Mouse (Mus musculus) hindbrain, postnatal 0 days (tissue): ENCODE data around the gene Cnr2. TPM values are rescaled to one million over a fixed set of nuclear protein-coding genes. Genes with fewer than 3 reads are reported as not detected.

Experiments
- ATAC-seq: fragments of 200-750 bp; cut with Nextera tagmentation; 2 replicates; pipeline ENCODE4 v1.8.0; 2017; ENCODE audit warnings: mild to moderate bottlenecking, moderate TSS enrichment, moderate library complexity
- DNase-seq: peaks from one replicate; pipeline ENCODE4 v3.0.0-alpha.2; 2015; ENCODE audit warnings: low spot score
- H3K27ac ChIP-seq: fragments of 300-500 bp; sonication (generic); 2 replicates; pipeline ENCODE4 v1.5.1; 2014; ENCODE audit warnings: mild to moderate bottlenecking
- H3K27me3 ChIP-seq: fragments of 300-500 bp; sonication (generic); 2 replicates; pipeline ENCODE4 v1.6.1; 2014; ENCODE audit warnings: low read length, mixed read lengths; ENCODE audit not compliant: insufficient read depth
- H3K36me3 ChIP-seq: fragments of 300-500 bp; sonication (generic); 2 replicates; pipeline ENCODE4 v1.6.1; 2014; ENCODE audit warnings: low read length, mixed read lengths; ENCODE audit not compliant: insufficient read depth
- H3K4me1 ChIP-seq: fragments of 300-500 bp; sonication (generic); 2 replicates; pipeline ENCODE4 v1.6.1; 2014; ENCODE audit warnings: antibody characterized with exemption, low read length, mixed read lengths; ENCODE audit not compliant: insufficient read depth
- H3K4me2 ChIP-seq: fragments of 300-500 bp; sonication (generic); 2 replicates; pipeline ENCODE4 v1.6.1; 2014; ENCODE audit warnings: low read depth, mild to moderate bottlenecking, low read length, moderate library complexity, mixed read lengths
- H3K4me3 ChIP-seq: fragments of 300-500 bp; sonication (generic); 2 replicates; pipeline ENCODE4 v1.5.1; 2014; ENCODE audit warnings: low read length
- H3K9ac ChIP-seq: fragments of 300-500 bp; sonication (generic); replicated peaks from 2 replicates; pipeline ENCODE4 v1.6.1; 2014; ENCODE audit warnings: mild to moderate bottlenecking, low read length, moderate library complexity, mixed read lengths
- H3K9me3 ChIP-seq: fragments of 300-500 bp; sonication (generic); 2 replicates; pipeline ENCODE4 v1.6.1; 2016; ENCODE audit warnings: low read length, mixed read lengths
- CTCF ChIP-seq: IDR thresholded peaks from 2 replicates; pipeline ENCODE4 v1.5.1; 2016; ENCODE audit warnings: antibody characterized with exemption, control low read depth, low read depth
- WGBS: fragments of 180-500 bp; shearing (Covaris S2); extraction: QIAGEN DNeasy Blood & Tissue Kit; methylation state at CpG from one replicate; pipeline ENCODE4 v1.1.7; 2014; 5-methylcytosine and 5-hydroxymethylcytosine counted together
- polyA plus RNA-seq: library from polyadenylated mRNA; unstranded; fragments of >200 nt; fragmentation: Nextera tagmentation; extraction: Ambion mirVana; gene quantifications from 2 replicates; pipeline ENCODE4 v1.2.1, GENCODE M21; 2015
- total RNA-seq: library from RNA; depleted of rRNA; stranded (reverse); fragments of >200 nt; gene quantifications from 2 replicates; pipeline ENCODE4 v1.2.3, GENCODE M21; 2014; rRNA removed

Cnr2 gene
- total and polyA plus RNA-seq, 2 experiments from 2014 or later: 0.04 to 0.58 TPM

- Histone ChIP-seq H3K27me3 (no peaks in the 10 kb centered on the region), H3K36me3 (peaks cover 44% of the 10 kb centered on the region), H3K4me1 (peaks cover 11% of the 10 kb centered on the region), H3K4me3 (no peak overlapping the region), H3K27ac (no peak overlapping the region), H3K4me2 (no peak overlapping the region), H3K9ac (no peak overlapping the region), H3K9me3 (no peaks in the 10 kb centered on the region)
- ATAC-seq (no peak), DNase-seq (no peak)
- TF ChIP-seq CTCF: no peak
- WGBS: 86% methylated on average over 18 of the region's 18 CpGs
Observed at GRCm38 (mm10) chr4:135967086-135967760, 72.0 kb downstream of the Cnr2 start.

- Histone ChIP-seq H3K27ac (no peak overlapping the region), H3K9ac (no peak overlapping the region), H3K4me2 (no peak overlapping the region), H3K4me3 (no peak overlapping the region), H3K36me3 (peaks cover 43% of the 10 kb centered on the region), H3K9me3 (no peaks in the 10 kb centered on the region), H3K4me1 (peaks cover 14% of the 10 kb centered on the region), H3K27me3 (no peaks in the 10 kb centered on the region)
- 73% methylated on average over 19 of the region's 19 CpGs for WGBS
- no peak for DNase-seq
- no peak for ATAC-seq
- TF ChIP-seq CTCF: no peak
Observed at GRCm38 (mm10) chr4:135968271-135968869, 73.2 kb downstream of the Cnr2 start.

GRCm38 (mm10) chr4:135969070-135969750, 74.0 kb downstream of the Cnr2 start:
- no peak for TF ChIP-seq CTCF
- WGBS: 79% methylated on average over 13 of the region's 13 CpGs
- Histone ChIP-seq H3K27ac (no peak overlapping the region), H3K9ac (no peak overlapping the region), H3K4me2 (no peak overlapping the region), H3K4me3 (no peak overlapping the region), H3K4me1 (peaks cover 14% of the 10 kb centered on the region), H3K9me3 (no peaks in the 10 kb centered on the region), H3K36me3 (peaks cover 43% of the 10 kb centered on the region), H3K27me3 (no peaks in the 10 kb centered on the region)
- no peak for ATAC-seq
- DNase-seq: no peak

Other genes starting within 250 kb of the Cnr2 start
- 0.22 and 0.58 TPM in 2 replicates for gene Ifnlr1, start 209.1 kb upstream of the Cnr2 start, total RNA-seq
- gene Ifnlr1, start 209.1 kb upstream of the Cnr2 start, polyA plus RNA-seq: 0.11 and 0.23 TPM in 2 replicates
- 0.84 TPM in 1 of 2 replicates, not detected in the other for gene Il22ra1, start 167.2 kb upstream of the Cnr2 start, total RNA-seq
- not detected in 2 replicates for gene Il22ra1, start 167.2 kb upstream of the Cnr2 start, polyA plus RNA-seq
- gene Myom3, start 135.7 kb upstream of the Cnr2 start, total RNA-seq: 0.58 and 2.0 TPM in 2 replicates
- gene Myom3, start 135.7 kb upstream of the Cnr2 start, polyA plus RNA-seq: 1.4 and 1.6 TPM in 2 replicates
- gene Srsf10, start 39.6 kb upstream of the Cnr2 start, total RNA-seq: 52.8 and 61.0 TPM in 2 replicates
- gene Srsf10, start 39.6 kb upstream of the Cnr2 start, polyA plus RNA-seq: 147 and 155 TPM in 2 replicates
- gene Pnrc2, start 21.5 kb upstream of the Cnr2 start, total RNA-seq: 54.9 and 55.0 TPM in 2 replicates
- gene Pnrc2, start 21.5 kb upstream of the Cnr2 start, polyA plus RNA-seq: 81.7 and 90.4 TPM in 2 replicates
- gene Fuca1, start 25.3 kb downstream of the Cnr2 start, total RNA-seq: 42.5 and 43.6 TPM in 2 replicates
- gene Fuca1, start 25.3 kb downstream of the Cnr2 start, polyA plus RNA-seq: 92.8 and 97.3 TPM in 2 replicates
- 27.0 and 38.6 TPM in 2 replicates for gene Hmgcl, start 51.1 kb downstream of the Cnr2 start, total RNA-seq
- gene Hmgcl, start 51.1 kb downstream of the Cnr2 start, polyA plus RNA-seq: 55.0 and 60.0 TPM in 2 replicates
- gene Gale, start 68.3 kb downstream of the Cnr2 start, total RNA-seq: 36.2 and 41.2 TPM in 2 replicates
- 39.8 and 40.2 TPM in 2 replicates for gene Gale, start 68.3 kb downstream of the Cnr2 start, polyA plus RNA-seq
- gene Lypla2, start 77.2 kb downstream of the Cnr2 start, total RNA-seq: 135 and 172 TPM in 2 replicates
- gene Lypla2, start 77.2 kb downstream of the Cnr2 start, polyA plus RNA-seq: 183 and 186 TPM in 2 replicates
- gene Pithd1, start 91.9 kb downstream of the Cnr2 start, total RNA-seq: 53.2 and 60.2 TPM in 2 replicates
- 84.5 and 85.7 TPM in 2 replicates for gene Pithd1, start 91.9 kb downstream of the Cnr2 start, polyA plus RNA-seq
- 20.9 and 26.5 TPM in 2 replicates for gene Eloa, start 126.4 kb downstream of the Cnr2 start, total RNA-seq
- gene Eloa, start 126.4 kb downstream of the Cnr2 start, polyA plus RNA-seq: 19.7 and 19.8 TPM in 2 replicates
- gene Rpl11, start 158.0 kb downstream of the Cnr2 start, total RNA-seq: 765 and 914 TPM in 2 replicates
- gene Rpl11, start 158.0 kb downstream of the Cnr2 start, polyA plus RNA-seq: 297 and 312 TPM in 2 replicates
- gene Id3, start 248.1 kb downstream of the Cnr2 start, total RNA-seq: 204 and 344 TPM in 2 replicates
- gene Id3, start 248.1 kb downstream of the Cnr2 start, polyA plus RNA-seq: 253 and 254 TPM in 2 replicates